Mouse (Mus musculus) liver, embryonic 14.5 days (tissue): ENCODE results near the gene Il1rl1.

ENCODE experiments used
- CTCF ChIP-seq: IDR thresholded peaks from 2 replicates; pipeline ENCODE4 v1.5.1; 2016; ENCODE audit warnings: antibody characterized with exemption, low read depth, control low read depth
- EP300 ChIP-seq: IDR thresholded peaks from 2 replicates; pipeline ENCODE4 v1.6.1; 2016; ENCODE audit warnings: antibody characterized with exemption, low read depth

GRCm38 (mm10) chr1:40499708-40500107, 70.3 kb downstream of the Il1rl1 start:
- TF ChIP-seq CTCF (no peak), EP300 (no peak)
